Mouse (Mus musculus): ENCODE data around the gene Rab42. TPM values are rescaled to one million over a fixed set of nuclear protein-coding genes. Genes with fewer than 3 reads are reported as not detected.

Rab42 gene
- total RNA-seq, 2 experiments from 2014 or later, result 0.48 TPM; not detected in 1

DNA sequence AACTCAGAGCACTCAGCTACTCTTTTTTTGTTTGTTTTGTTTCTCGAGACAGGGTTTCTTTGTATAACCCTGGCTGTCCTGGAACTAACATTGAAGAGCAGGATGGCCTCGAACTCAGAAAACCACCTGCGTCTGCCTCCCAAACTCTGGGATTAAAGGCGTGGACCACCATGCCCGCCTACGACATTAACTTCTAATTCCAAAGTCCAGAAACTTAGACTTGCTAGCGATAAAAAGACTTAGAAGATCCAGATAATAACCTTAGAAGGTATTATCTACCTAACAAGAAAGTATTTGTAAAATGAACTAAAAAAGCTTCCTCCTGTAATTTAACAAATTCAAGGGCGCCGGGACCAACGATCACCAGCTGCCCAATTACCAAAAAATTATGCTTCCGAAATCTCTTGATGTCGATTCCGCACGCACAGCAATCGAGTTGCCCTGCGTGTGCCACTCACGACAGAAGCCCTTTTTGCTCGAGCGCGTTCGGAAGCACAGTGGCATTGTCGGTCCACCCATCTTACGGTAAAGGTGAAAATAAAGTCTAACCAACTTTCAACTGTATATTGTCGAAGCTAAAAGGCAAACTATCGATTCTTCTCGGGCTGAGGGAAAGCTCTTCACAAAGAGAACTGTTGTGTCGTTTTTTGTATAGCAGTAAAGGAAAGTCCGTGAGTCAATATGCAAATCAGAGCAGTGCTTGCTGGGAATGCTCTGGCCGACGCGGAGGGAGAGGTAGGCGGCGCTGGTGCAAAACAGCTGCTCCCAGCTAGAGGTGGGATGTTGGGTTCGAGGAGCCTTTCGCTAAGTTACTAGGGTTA lies 33.2 kb downstream of the Rab42 start:
- peak; percentile 81 for DNase-seq

DNA sequence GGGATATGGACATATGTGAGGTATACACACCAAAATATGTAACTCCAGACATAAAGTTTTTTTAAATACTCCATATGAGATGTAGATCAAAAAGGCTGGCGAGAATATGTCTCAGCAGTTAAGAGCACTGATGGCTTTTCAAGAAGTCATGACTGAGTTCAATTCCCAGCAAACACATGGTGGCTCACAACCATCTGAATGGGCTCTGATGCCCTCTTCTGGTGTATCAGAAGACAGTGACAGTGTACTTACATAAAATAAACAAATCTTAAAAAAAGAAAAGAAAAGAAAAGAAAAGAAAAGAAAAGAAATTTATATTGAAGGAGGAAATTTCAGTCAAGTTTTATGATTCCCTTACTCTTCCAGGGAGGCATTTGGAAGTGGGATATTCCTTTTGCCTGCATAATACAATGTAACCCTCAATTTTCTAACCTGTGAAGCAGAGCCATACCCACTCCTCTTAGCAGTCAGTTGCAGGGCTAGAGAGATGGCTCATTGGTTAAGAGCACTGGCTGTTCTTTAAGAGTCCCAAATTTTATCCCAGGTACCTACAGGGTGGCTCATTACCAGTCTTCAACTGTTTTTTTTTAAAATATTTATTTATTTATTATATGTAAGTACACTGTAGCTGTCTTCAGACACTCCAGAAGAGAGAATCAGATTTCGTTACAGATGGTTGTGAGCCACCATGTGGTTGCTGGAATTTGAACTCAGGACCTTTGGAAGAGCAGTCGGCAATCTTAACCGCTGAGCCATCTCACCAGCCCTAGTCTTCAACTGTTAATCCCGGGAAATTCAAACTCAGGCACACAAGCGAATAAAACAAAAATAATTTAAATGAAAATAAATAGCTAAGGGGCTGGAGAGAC lies 34.1 kb downstream of the Rab42 start:
- DNase-seq, result no peak

DNA sequence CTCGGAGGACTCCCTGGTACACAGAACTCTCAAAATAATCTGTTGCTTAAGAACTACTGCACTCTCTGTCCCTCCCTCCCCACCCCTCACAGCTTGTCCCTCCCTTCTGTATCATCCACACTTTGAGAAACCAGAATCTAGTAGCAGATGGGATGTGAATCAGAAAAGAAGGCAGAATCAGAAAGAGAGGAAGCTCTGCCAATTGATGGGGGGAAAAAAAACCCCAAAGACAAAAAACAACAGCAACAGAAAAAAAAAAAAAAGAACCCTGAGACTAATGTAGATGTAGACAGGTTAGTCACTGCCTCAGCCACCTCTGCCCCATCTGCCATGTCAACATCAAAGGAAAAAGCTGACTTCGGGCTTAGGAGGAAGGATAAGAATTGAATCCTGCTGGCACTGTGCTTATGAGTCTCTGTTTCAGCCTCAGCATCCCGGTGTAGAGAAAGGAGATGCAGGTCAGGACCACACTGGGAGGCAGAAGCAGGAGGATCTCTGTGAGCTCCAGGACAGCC lies 36.3 kb downstream of the Rab42 start:
- no peak for DNase-seq

DNA sequence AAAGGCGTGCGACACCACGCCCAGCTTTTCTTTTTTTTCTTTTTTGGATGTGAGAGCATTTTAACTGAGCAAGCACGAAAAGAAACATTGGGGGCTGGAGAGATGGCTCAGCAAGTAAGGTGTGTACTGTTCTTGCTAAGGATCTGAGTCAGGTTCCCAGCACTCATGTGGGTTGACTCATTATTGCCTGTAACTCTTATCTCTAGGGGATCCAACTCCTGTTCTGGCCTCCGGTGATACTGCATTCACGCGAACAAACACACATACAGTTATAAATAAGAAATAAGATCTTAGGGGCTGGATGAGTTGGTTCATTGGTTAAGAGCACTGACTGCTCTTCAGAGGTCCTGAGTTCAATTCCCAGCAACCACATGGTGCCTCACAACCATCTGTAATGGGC lies 39.9 kb downstream of the Rab42 start:
- DNase-seq, result no peak

DNA sequence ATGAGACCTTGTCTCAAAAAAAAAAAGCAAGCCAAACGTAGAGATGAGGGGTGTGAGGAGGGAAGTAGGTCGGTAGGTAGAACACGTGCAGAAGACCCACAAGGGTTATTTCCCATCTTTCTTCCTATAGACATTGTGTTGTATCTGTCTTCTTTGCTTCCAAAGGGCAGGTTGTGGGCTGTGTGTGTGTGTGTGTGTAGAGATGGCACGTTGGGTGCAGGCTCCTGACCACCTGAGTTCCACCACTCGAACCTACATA lies 40.9 kb downstream of the Rab42 start:
- no peak for DNase-seq

DNA sequence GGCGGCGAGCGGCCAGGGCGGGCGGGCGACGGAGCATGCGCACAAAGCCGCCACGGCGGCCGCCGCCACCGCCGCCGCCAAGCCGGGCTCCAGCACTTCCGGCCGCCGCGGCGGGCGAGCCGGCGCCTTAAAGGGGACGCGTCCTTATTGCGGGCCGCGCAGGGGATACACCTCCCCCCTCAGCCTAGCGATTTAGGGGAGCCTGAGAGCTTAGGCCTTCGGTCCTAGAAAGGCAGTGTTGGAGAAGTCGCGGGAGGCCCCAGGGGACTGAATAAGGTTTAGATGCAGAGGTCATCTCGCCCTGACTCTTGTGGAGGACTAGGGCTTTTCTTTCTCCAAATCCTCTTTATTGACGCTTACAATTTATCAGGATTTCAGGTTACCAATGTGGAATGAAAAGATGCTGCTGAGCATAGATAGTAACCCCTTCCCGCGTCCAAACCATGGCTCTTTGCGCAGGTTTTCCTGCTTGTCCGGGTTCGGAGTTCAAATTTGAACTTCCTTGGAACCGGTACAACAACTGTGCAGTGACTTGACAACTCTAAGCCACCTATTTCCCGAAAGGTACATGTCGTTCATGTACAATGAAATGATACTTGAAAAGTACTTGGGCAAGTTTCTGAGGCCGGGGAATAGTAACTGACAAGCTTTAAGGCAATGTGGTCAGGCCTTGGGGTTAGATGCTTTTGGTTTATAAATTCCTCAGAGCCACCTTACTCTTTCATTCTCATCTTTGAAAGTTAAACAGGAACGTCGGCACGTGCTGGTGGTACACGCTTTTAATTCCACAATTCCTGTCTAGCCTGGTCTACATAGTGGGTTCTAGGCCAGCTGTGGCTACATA lies 41.4 kb downstream of the Rab42 start, which contains the start of gene Gmeb1:
Gene Gmeb1, minus strand, starts transcription at position 89 of the 844 bp plus-strand sequence.
- DNase-seq, result peak; percentile 72

DNA sequence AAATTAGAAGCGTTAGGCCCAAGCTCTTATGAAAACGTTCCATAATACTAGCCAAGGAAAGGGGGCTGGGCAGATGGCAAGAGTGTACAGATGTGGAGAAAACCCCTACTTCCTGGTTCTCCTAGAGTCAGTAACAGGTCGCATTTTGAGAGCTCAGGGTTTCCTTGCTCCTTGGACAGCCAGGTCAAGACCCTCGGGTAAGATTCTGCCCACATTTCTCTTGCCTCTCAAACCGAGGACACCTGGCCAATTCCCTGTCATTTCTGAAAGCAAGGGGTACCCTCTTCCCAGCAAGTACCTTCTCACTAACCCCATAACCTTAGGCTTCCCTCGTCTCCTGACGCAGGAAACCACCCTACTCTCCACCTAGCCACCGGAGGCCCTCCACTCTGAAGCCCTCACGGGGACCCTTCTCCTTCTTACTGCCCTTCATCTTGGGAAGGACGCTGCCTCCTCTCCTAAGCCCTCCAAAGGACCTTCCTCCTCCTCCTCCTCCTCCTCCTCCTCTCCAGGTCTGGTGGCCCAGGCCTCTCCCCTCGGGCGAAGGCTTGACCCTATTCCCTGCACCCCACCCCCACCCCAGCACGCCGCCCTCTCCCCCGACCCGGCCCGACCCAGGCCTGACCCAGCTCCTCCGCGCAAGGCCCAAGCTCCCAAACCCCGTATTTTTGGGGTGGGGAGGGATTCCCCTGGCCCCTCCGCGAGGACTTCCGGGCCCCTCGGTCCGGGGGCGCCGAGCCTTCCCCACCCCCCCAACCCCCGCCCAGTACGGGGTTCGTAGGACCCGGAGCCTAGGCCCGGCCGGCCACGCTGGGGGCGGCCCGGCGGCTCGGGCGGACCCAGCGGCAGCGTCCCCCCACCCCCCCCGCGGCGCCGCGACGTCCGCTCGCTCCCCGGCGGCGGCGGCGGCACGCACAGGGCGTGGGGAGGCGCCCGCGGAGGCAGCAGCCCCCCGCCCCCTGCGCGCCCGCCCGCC lies 42.5 kb downstream of the Rab42 start:
- peak; percentile 79 for DNase-seq

DNA sequence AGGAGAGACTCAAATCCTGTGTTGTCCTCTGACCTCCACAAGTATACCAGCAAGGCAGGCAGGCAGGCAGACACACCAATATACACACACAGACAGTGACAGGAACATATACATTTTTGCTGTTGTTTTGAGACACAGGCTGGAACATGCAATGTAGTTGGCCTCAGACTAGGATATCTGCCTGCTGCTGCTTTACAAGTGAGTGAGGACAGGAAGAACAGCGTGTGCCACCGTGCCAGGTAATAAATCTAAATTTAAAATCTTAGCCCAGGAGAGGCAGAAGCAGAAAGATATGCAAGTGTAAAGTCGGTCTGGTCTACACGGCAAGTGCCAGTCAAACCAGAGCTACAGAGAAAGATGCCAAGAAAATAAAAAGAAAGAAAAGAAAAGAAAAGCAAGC lies 43.9 kb downstream of the Rab42 start:
- DNase-seq, result no peak

DNA sequence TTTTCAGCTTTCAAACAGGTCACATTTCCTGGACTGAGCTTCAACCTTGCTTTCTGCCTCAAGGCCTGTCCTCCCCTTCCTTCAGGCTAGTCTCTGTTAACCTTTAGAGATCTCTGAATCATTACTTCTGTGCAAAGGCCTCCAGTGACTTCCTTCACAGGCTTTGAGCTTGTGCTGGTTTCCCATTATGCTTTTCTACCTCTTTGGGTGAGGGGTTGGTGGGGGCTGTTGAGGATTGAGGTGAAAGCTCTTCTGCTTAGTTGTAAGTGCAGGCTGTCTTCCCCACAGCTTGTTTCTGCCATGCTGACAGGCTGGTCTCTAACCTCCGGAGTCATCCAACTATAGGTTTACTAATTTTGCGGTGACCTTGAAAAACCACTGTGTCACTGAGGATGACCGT lies 46.8 kb downstream of the Rab42 start:
- no peak for DNase-seq

DNA sequence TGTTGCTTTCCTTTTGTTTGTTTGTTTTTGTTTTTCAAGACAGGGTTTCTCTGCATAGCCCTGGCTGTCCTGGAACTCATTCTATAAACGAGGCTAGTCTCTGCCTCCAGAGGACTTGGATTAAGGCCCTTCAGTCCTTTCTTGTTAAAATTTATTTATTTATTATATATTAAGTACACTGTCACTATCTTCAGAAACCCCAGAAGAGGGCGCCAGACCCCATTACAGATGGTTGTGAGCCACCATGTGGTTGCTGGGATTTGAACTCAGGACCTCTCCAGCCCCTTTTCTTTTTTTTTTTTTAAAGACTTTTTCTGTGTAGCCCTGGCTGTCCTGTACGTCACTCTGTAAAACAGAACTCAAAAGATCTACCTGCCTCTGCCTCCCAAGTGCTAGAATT lies 48.2 kb downstream of the Rab42 start:
- DNase-seq, result no peak

DNA sequence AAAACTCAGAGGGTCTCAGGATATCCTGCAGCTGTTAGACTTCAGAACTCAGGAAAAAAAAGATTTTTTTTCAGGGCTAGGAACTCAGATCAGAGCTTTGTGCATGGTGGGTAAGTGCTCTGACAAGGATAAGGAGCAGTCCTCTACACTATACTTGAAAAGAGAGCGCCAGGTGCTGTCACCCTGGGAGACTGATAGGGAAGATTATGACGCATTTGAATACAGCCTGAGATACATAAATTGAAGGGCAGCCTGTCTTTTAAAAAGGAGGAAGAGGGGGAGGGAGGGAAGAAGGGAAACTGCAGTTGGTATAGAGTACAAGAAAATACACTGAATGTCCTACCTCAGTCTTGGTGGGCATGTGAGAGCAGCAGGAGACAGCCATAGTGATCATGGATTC lies 49.6 kb downstream of the Rab42 start:
- DNase-seq, result no peak

DNA sequence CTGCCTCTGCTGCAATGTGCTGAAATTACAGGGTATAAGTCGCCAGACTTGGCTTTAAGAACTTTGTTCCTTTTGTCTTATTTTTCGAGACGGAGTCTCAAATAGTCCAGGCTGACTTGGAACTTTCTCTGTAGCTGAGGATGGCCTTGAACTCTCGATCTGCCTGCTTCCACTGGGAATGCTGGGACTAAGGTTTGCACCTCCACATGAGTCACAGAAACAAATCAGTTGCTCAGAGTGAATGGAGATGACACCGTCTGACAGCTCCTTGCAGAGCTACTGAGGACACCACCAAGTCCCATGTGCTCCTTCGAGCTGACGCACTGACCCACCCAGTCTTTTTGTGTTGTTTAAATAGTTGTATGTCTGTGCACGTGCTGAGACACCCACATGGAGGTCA lies 50.1 kb downstream of the Rab42 start:
- DNase-seq, result no peak

Other genes starting within 250 kb of the Rab42 start
- gene Gm10300, start 228.7 kb downstream of the Rab42 start, total RNA-seq (2021), result not detected
- 10 to 100 TPM; 80.4 to 86.0 TPM for gene Epb41, start 228.1 kb downstream of the Rab42 start, total RNA-seq (2021)
- gene Oprd1, start 158.9 kb downstream of the Rab42 start, total RNA-seq (2021), result not detected
- 10 to 100 TPM; 22.6 to 24.2 TPM for gene Ythdf2, start 91.1 kb downstream of the Rab42 start, total RNA-seq (2021)
- 1 to 10 TPM; 7.4 to 8.0 TPM for gene Gmeb1, start 41.8 kb downstream of the Rab42 start, total RNA-seq (2021)
- 10 to 100 TPM; 31.6 to 32.1 TPM for gene Taf12, start 29.0 kb downstream of the Rab42 start, total RNA-seq (2021)
- gene Trnau1ap, start 26.2 kb upstream of the Rab42 start, total RNA-seq (2021), result 10 to 100 TPM in 1 of 2 experiments, 1 to 10 TPM in 1; 9.9 to 10.4 TPM
- 1 to 10 TPM; 6.5 to 6.6 TPM for gene Rcc1, start 50.2 kb upstream of the Rab42 start, total RNA-seq (2021)
- 10 to 100 TPM; 10.3 to 10.6 TPM for gene Phactr4, start 119.1 kb upstream of the Rab42 start, total RNA-seq (2021)
- gene Med18, start 160.5 kb upstream of the Rab42 start, total RNA-seq (2021), result 1 to 10 TPM; 2.6 to 4.3 TPM
- gene Sesn2, start 207.1 kb upstream of the Rab42 start, total RNA-seq (2021), result 1 to 10 TPM; 1.9 to 2.3 TPM
- 10 to 100 TPM; 46.3 to 58.5 TPM for gene Atpif1, start 230.3 kb upstream of the Rab42 start, total RNA-seq (2021)
- 10 to 100 TPM; 43.5 to 44.5 TPM for gene Dnajc8, start 232.2 kb upstream of the Rab42 start, total RNA-seq (2021)

All from gastrocnemius, postnatal 25 days (tissue).